Mouse (Mus musculus): Measurements from ENCODE around the gene Ispd.

Ispd gene

GRCm38 (mm10) chr12:36564146-36564545, 182.9 kb downstream of the Ispd start:
- DNase-seq (ENCODE audit: low spot score in 2 of 2) = no peak

GRCm38 (mm10) chr12:36566974-36567373, 185.7 kb downstream of the Ispd start:
- no peak for DNase-seq (ENCODE audit: low spot score in 2 of 2)

GRCm38 (mm10) chr12:36570414-36571095, 189.3 kb downstream of the Ispd start:
- DNase-seq (ENCODE audit: low spot score in 2 of 2) = no peak

GRCm38 (mm10) chr12:36584828-36585227, 203.6 kb downstream of the Ispd start:
- DNase-seq (ENCODE audit: low spot score in 2 of 2) = no peak

- no peak for DNase-seq (ENCODE audit: low spot score in 2 of 2)
Measured at GRCm38 (mm10) chr12:36597539-36598250, 216.4 kb downstream of the Ispd start.

- no peak for DNase-seq (ENCODE audit: low spot score in 2 of 2)
Measured at GRCm38 (mm10) chr12:36621960-36622736, 240.9 kb downstream of the Ispd start.

- DNase-seq (ENCODE audit: low spot score in 2 of 2) = no peak
Measured at GRCm38 (mm10) chr12:36627204-36627603, 246.0 kb downstream of the Ispd start.

- DNase-seq (ENCODE audit: low spot score in 2 of 2) = no peak
Measured at GRCm38 (mm10) chr12:36632427-36632826, 251.2 kb downstream of the Ispd start.

GRCm38 (mm10) chr12:36647514-36647913, 266.3 kb downstream of the Ispd start:
- DNase-seq (ENCODE audit: low spot score in 2 of 2) = no peak

- DNase-seq (ENCODE audit: low spot score in 2 of 2) = no peak
Measured at GRCm38 (mm10) chr12:36662496-36662895, 281.2 kb downstream of the Ispd start.

- no peak for DNase-seq (ENCODE audit: low spot score in 2 of 2)
Measured at GRCm38 (mm10) chr12:36664783-36665182, 283.5 kb downstream of the Ispd start.

- no peak for DNase-seq (ENCODE audit: low spot score in 2 of 2)
Measured at GRCm38 (mm10) chr12:36666771-36667170, 285.5 kb downstream of the Ispd start.

- no peak for DNase-seq (ENCODE audit: low spot score in 2 of 2)
Measured at GRCm38 (mm10) chr12:36670164-36670908, 289.1 kb downstream of the Ispd start.

- DNase-seq (ENCODE audit: low spot score in 2 of 2) = no peak
Measured at GRCm38 (mm10) chr12:36670915-36671579, 289.8 kb downstream of the Ispd start.

- no peak for DNase-seq (ENCODE audit: low spot score in 2 of 2)
Measured at GRCm38 (mm10) chr12:36674481-36674880, 293.2 kb downstream of the Ispd start.

- DNase-seq (ENCODE audit: low spot score in 2 of 2) = no peak
Measured at GRCm38 (mm10) chr12:36678220-36678619, 297.0 kb downstream of the Ispd start.

GRCm38 (mm10) chr12:36680883-36681505, 299.7 kb downstream of the Ispd start:
- no peak for DNase-seq (ENCODE audit: low spot score in 2 of 2)

GRCm38 (mm10) chr12:36681779-36682178, 300.5 kb downstream of the Ispd start:
- DNase-seq (ENCODE audit: low spot score in 2 of 2) = no peak

GRCm38 (mm10) chr12:36694072-36694471, 312.8 kb downstream of the Ispd start:
- no peak for DNase-seq (ENCODE audit: low spot score in 2 of 2)

GRCm38 (mm10) chr12:36704380-36704779, 323.1 kb downstream of the Ispd start:
- DNase-seq (ENCODE audit: low spot score in 2 of 2) = no peak

- no peak for DNase-seq (ENCODE audit: low spot score in 2 of 2)
Measured at GRCm38 (mm10) chr12:36708810-36709209, 327.6 kb downstream of the Ispd start.
